Mouse (Mus musculus): ENCODE data around the gene Me3. TPM values are rescaled to one million over a fixed set of nuclear protein-coding genes. Genes with fewer than 3 reads are reported as not detected.

The Me3 gene
- polyA plus RNA-seq, 1 experiment = not detected

DNA sequence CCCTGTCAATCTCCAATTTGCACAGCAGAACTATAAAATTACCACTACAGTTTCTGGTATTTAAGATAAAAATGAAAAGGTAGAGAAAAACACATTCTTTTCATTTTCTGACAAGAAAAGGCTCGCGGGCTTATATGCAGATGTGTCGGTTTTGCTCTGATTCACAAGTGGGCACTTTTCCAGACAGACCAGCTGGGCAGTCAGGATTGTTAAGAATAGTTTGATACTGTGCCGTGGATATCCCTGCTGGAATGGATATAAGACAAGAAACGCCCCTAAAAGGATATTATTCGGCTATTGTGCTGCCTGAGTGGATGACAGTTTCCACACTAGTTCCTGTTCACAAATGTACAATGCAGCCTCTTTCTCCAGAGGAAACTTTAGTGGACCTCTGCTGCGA, 116.2 kb downstream of the Me3 start:
- H3K4me1 ChIP-seq (ENCODE audit: control insufficient read depth, insufficient read depth, low read length) = peaks cover 3% of the 10 kb centered on the region; the same call in 1 of the 2 replicates
- no peak overlapping the region for H3K4me3 ChIP-seq (ENCODE audit: insufficient read depth, low read depth, low read length)
- TF ChIP-seq POLR2A (IDR thresholded peaks at IDR 0.05; ENCODE audit: insufficient read depth, low read depth, low read length) = no peak
- no peak for TF ChIP-seq CTCF (IDR thresholded peaks at IDR 0.05; ENCODE audit: insufficient read depth, low read depth, low read length)
- H3K27ac ChIP-seq (ENCODE audit: insufficient read depth, low read depth, low read length) = 0 out of 2 replicates have a peak overlapping the region, but pooled peaks have one; percentile 37
- 42% methylated on average over 7 of the region's 7 CpGs for WGBS

DNA sequence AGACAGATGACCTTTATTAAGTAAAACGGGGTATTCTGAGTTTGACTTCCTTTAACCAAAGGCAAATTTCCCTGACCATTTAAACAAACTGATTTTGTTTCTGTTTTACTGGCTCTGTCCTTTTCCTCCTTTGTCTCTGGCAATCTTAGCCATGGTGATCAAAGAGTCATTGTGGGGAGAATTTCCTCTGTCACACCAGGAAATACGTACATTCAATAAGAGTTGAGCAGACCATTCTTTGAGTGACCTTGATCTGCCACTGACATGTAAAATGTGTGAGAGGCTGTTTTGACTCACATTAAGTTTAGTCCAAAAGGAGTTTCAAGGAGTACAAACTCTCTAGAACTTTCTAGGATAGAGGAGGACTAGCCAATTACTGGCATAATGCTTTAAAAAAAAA, 117.0 kb downstream of the Me3 start:
- Histone ChIP-seq H3K4me1 (ENCODE audit: control insufficient read depth, insufficient read depth, low read length) (peaks cover 3% of the 10 kb centered on the region; the same call in 1 of the 2 replicates), H3K27ac (ENCODE audit: insufficient read depth, low read depth, low read length) (no peak overlapping the region), H3K4me3 (ENCODE audit: insufficient read depth, low read depth, low read length) (no peak overlapping the region)
- TF ChIP-seq CTCF (IDR thresholded peaks at IDR 0.05; ENCODE audit: insufficient read depth, low read depth, low read length) (no peak), POLR2A (IDR thresholded peaks at IDR 0.05; ENCODE audit: insufficient read depth, low read depth, low read length) (no peak)
- 60% methylated on average over 2 of the region's 2 CpGs for WGBS

- WGBS = 28% methylated on average over 5 of the region's 5 CpGs
- TF ChIP-seq POLR2A (IDR thresholded peaks at IDR 0.05; ENCODE audit: insufficient read depth, low read depth, low read length) (no peak), CTCF (IDR thresholded peaks at IDR 0.05; ENCODE audit: insufficient read depth, low read depth, low read length) (no peak)
- Histone ChIP-seq H3K27ac (ENCODE audit: insufficient read depth, low read depth, low read length) (no peak overlapping the region), H3K4me1 (ENCODE audit: control insufficient read depth, insufficient read depth, low read length) (peaks cover 3% of the 10 kb centered on the region; the same call in 1 of the 2 replicates), H3K4me3 (ENCODE audit: insufficient read depth, low read depth, low read length) (no peak overlapping the region)
These were observed 134.7 kb downstream of the Me3 start for GRCm38 (mm10) chr7:89766678-89767508.

DNA sequence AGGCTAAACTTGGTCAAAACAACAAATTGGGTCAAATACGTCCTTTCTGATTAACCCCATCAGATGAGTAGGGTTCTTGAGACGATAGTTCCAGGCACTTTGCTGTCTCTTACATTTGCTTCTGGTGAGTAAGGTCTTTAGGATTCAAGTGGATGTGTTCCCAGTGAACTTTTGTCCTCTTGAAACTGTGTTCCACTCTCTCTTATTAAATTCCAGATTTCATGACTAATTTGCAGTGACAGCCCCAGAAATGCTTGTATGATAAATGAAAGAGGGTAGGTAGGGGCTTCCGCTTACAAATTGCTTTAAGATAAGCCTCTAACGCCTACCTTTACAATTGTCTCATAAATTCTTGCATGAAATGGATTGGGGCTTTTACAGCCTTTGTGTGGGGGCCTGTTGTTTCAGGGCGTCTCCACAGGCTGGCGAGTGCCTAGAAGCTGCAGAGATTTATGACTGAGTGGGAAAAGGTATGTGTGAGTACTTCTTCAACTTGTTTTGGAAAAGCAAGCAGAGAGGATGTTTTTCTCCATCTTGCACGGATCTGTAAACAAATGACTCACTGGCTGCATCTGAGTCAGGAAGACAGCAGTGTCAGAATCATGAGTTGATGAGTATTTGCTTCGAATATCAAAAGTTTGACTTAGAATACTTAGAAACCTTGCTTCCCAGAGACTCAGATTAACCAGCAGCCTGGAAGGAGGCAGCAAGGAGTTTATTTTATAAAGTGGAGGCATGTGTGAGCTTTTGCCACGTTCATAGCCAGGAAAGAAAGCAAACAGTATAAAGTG, 137.1 kb downstream of the Me3 start:
- TF ChIP-seq CTCF (IDR thresholded peaks at IDR 0.05; ENCODE audit: insufficient read depth, low read depth, low read length) (no peak), POLR2A (IDR thresholded peaks at IDR 0.05; ENCODE audit: insufficient read depth, low read depth, low read length) (no peak)
- no peak overlapping the region for H3K4me3 ChIP-seq (ENCODE audit: insufficient read depth, low read depth, low read length)
- 50% methylated on average over 9 of the region's 9 CpGs for whole genome bisulfite sequencing
- H3K27ac ChIP-seq (ENCODE audit: insufficient read depth, low read depth, low read length) = peak overlapping the region; percentile 0; the same call in 1 of the 2 replicates
- H3K4me1 ChIP-seq (ENCODE audit: control insufficient read depth, insufficient read depth, low read length) = peaks cover 5% of the 10 kb centered on the region; the same call in 1 of the 2 replicates

GRCm38 (mm10) chr7:89770021-89770420, 137.8 kb downstream of the Me3 start:
- 48% methylated on average over 6 of the region's 6 CpGs for WGBS
- Histone ChIP-seq H3K4me3 (ENCODE audit: insufficient read depth, low read depth, low read length) (no peak overlapping the region), H3K4me1 (ENCODE audit: control insufficient read depth, insufficient read depth, low read length) (peaks cover 5% of the 10 kb centered on the region; the same call in 1 of the 2 replicates), H3K27ac (ENCODE audit: insufficient read depth, low read depth, low read length) (0 out of 2 replicates have a peak overlapping the region, but pooled peaks have one; percentile 31)
- TF ChIP-seq CTCF (IDR thresholded peaks at IDR 0.05; ENCODE audit: insufficient read depth, low read depth, low read length) (no peak), POLR2A (IDR thresholded peaks at IDR 0.05; ENCODE audit: insufficient read depth, low read depth, low read length) (no peak)

- 84% methylated on average over 5 of the region's 5 CpGs for WGBS
- TF ChIP-seq POLR2A (IDR thresholded peaks at IDR 0.05; ENCODE audit: insufficient read depth, low read depth, low read length) (no peak), CTCF (IDR thresholded peaks at IDR 0.05; ENCODE audit: insufficient read depth, low read depth, low read length) (no peak)
- no peak overlapping the region for H3K27ac ChIP-seq (ENCODE audit: insufficient read depth, low read depth, low read length)
- no peak overlapping the region for H3K4me3 ChIP-seq (ENCODE audit: insufficient read depth, low read depth, low read length)
- H3K4me1 ChIP-seq (ENCODE audit: control insufficient read depth, insufficient read depth, low read length) = peaks cover 5% of the 10 kb centered on the region; the same call in 1 of the 2 replicates
These were observed 140.7 kb downstream of the Me3 start for GRCm38 (mm10) chr7:89772906-89773305.

GRCm38 (mm10) chr7:89773352-89773921, 141.2 kb downstream of the Me3 start:
- Histone ChIP-seq H3K4me1 (ENCODE audit: control insufficient read depth, insufficient read depth, low read length) (peaks cover 5% of the 10 kb centered on the region; the same call in 1 of the 2 replicates), H3K27ac (ENCODE audit: insufficient read depth, low read depth, low read length) (no peak overlapping the region), H3K4me3 (ENCODE audit: insufficient read depth, low read depth, low read length) (no peak overlapping the region)
- TF ChIP-seq CTCF (IDR thresholded peaks at IDR 0.05; ENCODE audit: insufficient read depth, low read depth, low read length) = no peak
- TF ChIP-seq POLR2A (IDR thresholded peaks at IDR 0.05; ENCODE audit: insufficient read depth, low read depth, low read length) = no peak
- 83% methylated on average over 3 of the region's 3 CpGs for WGBS

- H3K27ac ChIP-seq (ENCODE audit: insufficient read depth, low read depth, low read length) = no peak overlapping the region
- peaks cover 5% of the 10 kb centered on the region; the same call in 1 of the 2 replicates for H3K4me1 ChIP-seq (ENCODE audit: control insufficient read depth, insufficient read depth, low read length)
- 12% methylated on average over 2 of the region's 2 CpGs for WGBS
- TF ChIP-seq POLR2A (IDR thresholded peaks at IDR 0.05; ENCODE audit: insufficient read depth, low read depth, low read length) (no peak), CTCF (IDR thresholded peaks at IDR 0.05; ENCODE audit: insufficient read depth, low read depth, low read length) (no peak)
- no peak overlapping the region for H3K4me3 ChIP-seq (ENCODE audit: insufficient read depth, low read depth, low read length)
These were observed 141.7 kb downstream of the Me3 start for GRCm38 (mm10) chr7:89773926-89774325.
